Mouse (Mus musculus): ENCODE measurements around the gene Osbpl11. TPM values are rescaled to one million over a fixed set of nuclear protein-coding genes. Genes with fewer than 3 reads are reported as not detected.
A peak's percentile ranks its signal among the peaks of the same experiment; 100 is the strongest.

Osbpl11 gene
- polyA plus RNA-seq, 1 experiment from 2014 or later: 14.5 TPM

DNA sequence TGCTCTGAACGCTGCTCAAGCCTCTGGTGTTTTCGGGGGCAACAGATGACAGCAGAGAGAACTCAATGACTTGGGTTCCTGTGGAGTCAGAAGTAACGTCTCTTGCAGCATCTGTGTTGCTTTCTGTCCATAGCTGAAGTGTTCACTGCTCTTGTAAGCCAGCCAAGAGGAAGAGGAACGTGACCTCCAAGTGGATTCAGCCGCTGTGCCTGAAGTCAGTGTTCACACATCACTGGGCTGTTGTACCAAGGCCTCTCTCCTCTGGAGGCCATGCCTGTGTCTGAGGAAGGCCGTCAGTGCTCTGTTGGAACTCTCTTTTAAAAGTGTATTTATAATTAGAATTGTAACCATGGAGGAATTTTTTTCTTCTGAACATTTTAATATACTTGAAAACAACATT, 57.2 kb downstream of the Osbpl11 start:
- no peak overlapping the region for H3K4me3 ChIP-seq (ENCODE audit: low read length)
- H3K9me3 ChIP-seq (replicated peaks; ENCODE audit: control insufficient read depth, low read length): no peaks in the 10 kb centered on the region
- peaks cover 42% of the 10 kb centered on the region for H3K36me3 ChIP-seq (ENCODE audit: control insufficient read depth, insufficient read depth)
- ATAC-seq (replicated peaks; ENCODE audit: extremely low read depth, insufficient read depth, low FRiP score): no peak; the same call in 1 of the 2 replicates
- no peak overlapping the region for H3K4me2 ChIP-seq (ENCODE audit: low read depth, low read length)
- WGBS: 65% methylated on average over 6 of the region's 6 CpGs
- peaks cover 4% of the 10 kb centered on the region; the same call in 1 of the 2 replicates for H3K4me1 ChIP-seq (ENCODE audit: control insufficient read depth, insufficient read depth, low read length)
- H3K9ac ChIP-seq (ENCODE audit: low read length): no peak overlapping the region
- no peaks in the 10 kb centered on the region for H3K27me3 ChIP-seq (ENCODE audit: control insufficient read depth, insufficient read depth, low read length)
- no peak overlapping the region for H3K27ac ChIP-seq (ENCODE audit: low read length)

DNA sequence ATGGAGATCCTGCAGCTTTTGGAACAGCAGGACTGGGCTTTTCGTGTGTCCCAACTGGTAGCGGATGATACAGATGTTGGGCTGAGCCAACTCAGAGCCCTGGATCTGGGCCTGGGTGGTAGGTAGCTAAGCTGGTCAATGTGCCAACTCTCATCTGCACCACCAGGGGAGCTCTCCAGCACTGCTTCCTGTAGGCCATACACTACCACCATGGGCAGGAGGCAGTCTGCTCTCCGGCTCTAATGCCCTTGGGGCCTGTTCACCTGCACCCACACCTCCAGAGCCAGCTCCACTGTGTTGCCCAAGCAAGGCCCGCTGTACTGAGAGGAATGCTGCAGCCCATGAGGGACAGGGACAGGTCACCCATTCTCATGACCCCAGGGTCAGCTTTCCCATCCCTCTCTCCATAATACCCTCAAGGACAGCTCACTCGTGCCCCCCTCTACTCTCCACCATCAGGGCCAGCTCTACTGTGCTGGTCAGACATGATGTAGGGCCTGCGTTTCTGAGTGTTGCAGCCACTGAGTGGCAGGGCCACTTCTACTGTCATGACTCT, 59.3 kb downstream of the Osbpl11 start:
- peaks cover 30% of the 10 kb centered on the region for H3K36me3 ChIP-seq (ENCODE audit: control insufficient read depth, insufficient read depth)
- no peaks in the 10 kb centered on the region for H3K9me3 ChIP-seq (replicated peaks; ENCODE audit: control insufficient read depth, low read length)
- H3K27me3 ChIP-seq (ENCODE audit: control insufficient read depth, insufficient read depth, low read length): no peaks in the 10 kb centered on the region
- no peak overlapping the region for H3K4me2 ChIP-seq (ENCODE audit: low read depth, low read length)
- WGBS: 88% methylated on average over 6 of the region's 6 CpGs
- H3K4me1 ChIP-seq (ENCODE audit: control insufficient read depth, insufficient read depth, low read length): peaks cover 4% of the 10 kb centered on the region; the same call in 1 of the 2 replicates
- H3K27ac ChIP-seq (ENCODE audit: low read length): no peak overlapping the region
- no peak overlapping the region for H3K4me3 ChIP-seq (ENCODE audit: low read length)
- no peak overlapping the region for H3K9ac ChIP-seq (ENCODE audit: low read length)
- ATAC-seq (replicated peaks; ENCODE audit: extremely low read depth, insufficient read depth, low FRiP score): no peak

DNA sequence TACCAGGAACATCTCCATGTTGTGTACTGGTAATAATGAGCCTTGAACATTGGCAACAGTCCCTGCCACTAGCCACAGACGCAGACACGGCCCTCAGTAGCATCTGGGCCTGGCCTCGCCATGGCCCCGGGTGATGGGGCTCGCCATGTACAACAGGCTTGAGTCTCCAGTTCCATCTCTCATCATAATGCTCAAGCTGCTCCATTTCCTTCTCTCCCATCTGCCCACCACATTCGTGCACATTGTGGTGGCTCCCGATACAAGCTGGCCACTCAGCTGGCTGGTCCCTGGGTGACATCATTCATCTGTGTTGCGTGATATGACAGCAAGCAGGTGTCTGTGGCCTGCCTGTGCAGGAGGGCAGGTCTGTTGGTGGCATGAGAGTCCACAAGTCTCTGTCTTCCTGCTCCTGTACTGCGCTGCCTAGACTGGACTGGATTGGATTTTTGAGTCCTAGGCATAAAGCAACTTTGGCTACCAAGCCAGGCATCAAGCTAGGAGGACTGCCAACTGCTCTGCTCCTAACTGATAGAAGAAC, 60.1 kb downstream of the Osbpl11 start:
- 88% methylated on average over 9 of the region's 9 CpGs for WGBS

DNA sequence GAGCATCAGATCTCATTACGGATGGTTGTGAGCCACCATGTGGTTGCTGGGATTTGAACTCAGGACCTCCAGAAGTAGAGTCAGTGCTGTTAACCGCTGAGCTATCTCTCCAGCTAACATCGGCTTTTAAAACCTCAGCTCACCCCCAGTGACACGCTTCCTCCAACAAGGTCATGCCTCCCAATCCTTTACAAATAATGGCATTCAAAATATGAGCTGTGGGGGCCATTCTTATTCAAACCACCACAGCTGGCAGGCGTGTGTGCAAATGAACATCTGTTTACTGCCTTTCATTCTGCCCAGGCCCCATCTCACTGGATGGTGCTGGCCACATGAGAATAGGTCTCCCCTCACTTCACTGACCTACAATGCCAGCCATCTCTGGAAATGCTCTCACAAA, 61.7 kb downstream of the Osbpl11 start:
- no peak overlapping the region for H3K4me3 ChIP-seq (ENCODE audit: low read length)
- no peak overlapping the region for H3K9ac ChIP-seq (ENCODE audit: low read length)
- H3K9me3 ChIP-seq (replicated peaks; ENCODE audit: control insufficient read depth, low read length): no peaks in the 10 kb centered on the region
- peaks cover 18% of the 10 kb centered on the region for H3K36me3 ChIP-seq (ENCODE audit: control insufficient read depth, insufficient read depth)
- 90% methylated on average over 5 of the region's 5 CpGs for whole genome bisulfite sequencing
- no peak for ATAC-seq (replicated peaks; ENCODE audit: extremely low read depth, insufficient read depth, low FRiP score)
- no peak overlapping the region for H3K27ac ChIP-seq (ENCODE audit: low read length)
- H3K4me2 ChIP-seq (ENCODE audit: low read depth, low read length): no peak overlapping the region
- no peaks in the 10 kb centered on the region for H3K27me3 ChIP-seq (ENCODE audit: control insufficient read depth, insufficient read depth, low read length)
- H3K4me1 ChIP-seq (ENCODE audit: control insufficient read depth, insufficient read depth, low read length): peaks cover 4% of the 10 kb centered on the region; the same call in 1 of the 2 replicates

More for the DNA sequence above, 60.1 kb downstream of the Osbpl11 start:
- Histone ChIP-seq H3K4me2 (ENCODE audit: low read depth, low read length) (no peak overlapping the region), H3K9ac (ENCODE audit: low read length) (no peak overlapping the region), H3K36me3 (ENCODE audit: control insufficient read depth, insufficient read depth) (peaks cover 26% of the 10 kb centered on the region), H3K4me1 (ENCODE audit: control insufficient read depth, insufficient read depth, low read length) (peaks cover 4% of the 10 kb centered on the region; the same call in 1 of the 2 replicates), H3K9me3 (replicated peaks; ENCODE audit: control insufficient read depth, low read length) (no peaks in the 10 kb centered on the region), H3K27me3 (ENCODE audit: control insufficient read depth, insufficient read depth, low read length) (no peaks in the 10 kb centered on the region), H3K27ac (ENCODE audit: low read length) (no peak overlapping the region), H3K4me3 (ENCODE audit: low read length) (no peak overlapping the region)
- no peak for ATAC-seq (replicated peaks; ENCODE audit: extremely low read depth, insufficient read depth, low FRiP score)

DNA sequence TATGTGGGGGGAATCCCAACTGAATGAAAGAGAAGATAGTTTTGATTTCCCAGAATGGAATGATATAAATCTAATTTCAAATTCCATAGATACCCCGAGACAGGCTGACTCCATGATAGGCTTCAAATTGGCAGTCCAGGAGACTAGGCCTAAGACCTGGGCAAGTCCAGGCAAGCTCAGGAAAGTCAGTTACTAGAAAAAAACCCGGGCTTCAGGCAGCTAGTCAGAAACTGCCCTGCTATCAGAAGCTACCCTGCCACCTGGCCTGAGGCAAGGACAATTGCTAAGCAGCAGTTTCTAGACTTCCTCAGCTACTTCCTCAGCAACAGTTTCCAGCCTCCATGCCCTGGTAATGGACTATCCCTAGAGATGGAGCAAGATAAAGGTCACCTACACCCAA, 62.1 kb downstream of the Osbpl11 start:
- H3K9ac ChIP-seq (ENCODE audit: low read length): no peak overlapping the region
- H3K4me1 ChIP-seq (ENCODE audit: control insufficient read depth, insufficient read depth, low read length): peaks cover under 1% of the 10 kb centered on the region; the same call in 1 of the 2 replicates
- no peak overlapping the region for H3K4me2 ChIP-seq (ENCODE audit: low read depth, low read length)
- peaks cover 13% of the 10 kb centered on the region for H3K36me3 ChIP-seq (ENCODE audit: control insufficient read depth, insufficient read depth)
- no peak overlapping the region for H3K4me3 ChIP-seq (ENCODE audit: low read length)
- H3K27ac ChIP-seq (ENCODE audit: low read length): no peak overlapping the region
- whole genome bisulfite sequencing: 74% methylated on average over 2 of the region's 2 CpGs
- H3K9me3 ChIP-seq (replicated peaks; ENCODE audit: control insufficient read depth, low read length): no peaks in the 10 kb centered on the region
- H3K27me3 ChIP-seq (ENCODE audit: control insufficient read depth, insufficient read depth, low read length): no peaks in the 10 kb centered on the region
- no peak for ATAC-seq (replicated peaks; ENCODE audit: extremely low read depth, insufficient read depth, low FRiP score)

DNA sequence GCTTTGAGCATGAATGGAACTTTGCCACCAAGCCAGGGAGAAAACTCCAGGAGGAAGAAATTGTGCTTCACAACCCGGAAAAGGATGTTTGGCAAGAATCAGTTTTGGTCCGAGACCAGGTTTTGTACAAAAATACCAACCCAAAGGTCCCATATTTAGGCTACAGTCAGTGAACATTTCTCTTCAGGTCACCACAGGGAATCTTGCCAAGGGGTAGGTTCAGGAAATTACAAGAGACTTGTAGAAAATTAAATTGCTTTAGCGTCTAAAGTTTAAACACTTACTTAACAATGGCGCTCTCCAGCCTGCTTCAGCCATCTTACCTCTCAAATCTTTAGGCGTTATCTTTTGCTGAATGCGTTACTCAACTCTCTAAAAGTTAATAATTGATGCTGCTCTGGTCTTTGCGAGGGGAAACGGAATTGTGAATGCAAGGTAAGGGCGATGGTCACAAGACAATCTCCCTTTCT, 65.8 kb downstream of the Osbpl11 start:
- ATAC-seq (replicated peaks; ENCODE audit: extremely low read depth, insufficient read depth, low FRiP score): no peak
- H3K27ac ChIP-seq (ENCODE audit: low read length): peak overlapping the region; percentile 82
- H3K9ac ChIP-seq (ENCODE audit: low read length): peak overlapping the region; percentile 83
- H3K4me1 ChIP-seq (ENCODE audit: control insufficient read depth, insufficient read depth, low read length): peaks cover 10% of the 10 kb centered on the region
- H3K4me2 ChIP-seq (ENCODE audit: low read depth, low read length): peak overlapping the region; percentile 66
- H3K36me3 ChIP-seq (ENCODE audit: control insufficient read depth, insufficient read depth): no peaks in the 10 kb centered on the region; the same call in 1 of the 2 replicates
- H3K9me3 ChIP-seq (replicated peaks; ENCODE audit: control insufficient read depth, low read length): no peaks in the 10 kb centered on the region
- WGBS: 16% methylated on average over 9 of the region's 9 CpGs
- peak overlapping the region; percentile 87 for H3K4me3 ChIP-seq (ENCODE audit: low read length)
- H3K27me3 ChIP-seq (ENCODE audit: control insufficient read depth, insufficient read depth, low read length): no peaks in the 10 kb centered on the region

DNA sequence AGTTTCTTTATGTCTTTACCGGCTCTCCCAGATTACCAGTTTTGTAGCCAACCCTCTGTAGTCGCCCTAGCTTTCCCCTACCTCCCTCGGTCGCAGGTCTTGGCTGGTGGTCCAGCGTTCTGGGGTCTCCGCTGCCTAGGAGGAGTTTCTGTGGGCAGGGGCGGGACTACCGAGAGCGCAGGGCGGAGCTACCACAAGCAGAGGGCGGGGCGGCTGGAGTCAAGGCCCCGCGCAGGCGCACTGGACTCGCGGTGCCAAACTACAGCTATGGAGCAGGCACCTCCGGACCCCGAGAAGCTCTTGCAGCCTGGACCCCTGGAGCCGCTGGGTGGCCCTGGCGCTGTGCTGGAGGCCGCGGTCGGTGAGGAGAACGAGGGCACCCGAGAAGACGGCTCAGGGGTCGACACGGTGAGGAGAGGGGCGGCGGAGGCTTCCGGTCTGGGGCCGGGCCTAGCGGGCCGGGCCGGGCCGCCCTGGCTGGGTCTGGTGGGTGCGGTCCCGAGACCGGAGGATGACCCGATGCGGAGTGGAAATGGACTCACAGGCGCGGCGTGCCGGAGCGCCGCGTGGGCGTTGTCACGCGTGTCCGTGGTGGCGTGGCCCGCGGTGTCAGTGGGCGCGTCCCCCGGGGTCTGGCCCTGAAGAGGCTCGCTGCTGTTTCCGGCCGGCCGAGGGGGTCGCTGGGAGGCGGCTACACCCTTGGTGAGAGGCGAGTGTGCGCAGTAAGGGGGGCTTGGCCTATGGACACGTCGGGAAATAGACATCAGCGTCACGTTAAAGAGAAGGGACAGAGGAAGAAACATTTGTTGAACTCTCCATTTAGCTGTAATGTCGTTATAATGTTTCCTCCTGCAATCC, 66.6 kb downstream of the Osbpl11 start, which contains the start of gene Snx4:
Gene Snx4 (plus strand): TSS at position 249 of the 858 bp plus-strand sequence.
- Histone ChIP-seq H3K4me1 (ENCODE audit: control insufficient read depth, insufficient read depth, low read length) (peaks cover 15% of the 10 kb centered on the region), H3K27ac (ENCODE audit: low read length) (peak within 1 kb of the TSS; percentile 82), H3K9me3 (replicated peaks; ENCODE audit: control insufficient read depth, low read length) (no peaks in the 10 kb centered on the region), H3K36me3 (ENCODE audit: control insufficient read depth, insufficient read depth) (no peaks in the 10 kb centered on the region; the same call in 1 of the 2 replicates), H3K9ac (ENCODE audit: low read length) (peak within 1 kb of the TSS; percentile 83), H3K27me3 (ENCODE audit: control insufficient read depth, insufficient read depth, low read length) (no peaks in the 10 kb centered on the region), H3K4me3 (ENCODE audit: low read length) (peak within 1 kb of the TSS; percentile 87), H3K4me2 (ENCODE audit: low read depth, low read length) (peak within 1 kb of the TSS; percentile 74)
- peak; percentile 97 for ATAC-seq (replicated peaks; ENCODE audit: extremely low read depth, insufficient read depth, low FRiP score)
- WGBS: under 1% methylated on average over 72 of the region's 72 CpGs

DNA sequence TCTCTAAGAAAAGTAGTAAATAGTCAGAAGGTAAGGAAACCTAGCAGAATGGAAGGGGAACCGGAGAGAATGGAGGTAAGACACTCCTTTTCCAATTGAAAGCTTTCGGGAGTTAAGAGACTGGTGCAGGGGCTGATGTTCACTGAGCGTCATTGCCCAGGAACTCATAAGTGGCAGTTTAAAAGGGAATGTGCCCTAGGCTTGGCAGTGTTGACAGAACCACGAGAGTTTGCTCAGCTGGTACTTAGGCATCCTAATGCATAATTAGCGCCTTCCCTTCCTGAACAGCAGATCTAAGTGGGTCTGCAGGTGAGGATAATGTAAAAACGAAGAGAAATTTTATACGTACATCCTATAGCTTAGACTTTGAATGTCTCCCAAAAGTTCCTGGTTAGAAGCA, 70.7 kb downstream of the Osbpl11 start:
- 66% methylated on average over 7 of the region's 7 CpGs for WGBS

More for the DNA sequence above, 70.7 kb downstream of the Osbpl11 start:
- H3K27ac ChIP-seq (ENCODE audit: low read length): no peak overlapping the region
- no peak overlapping the region for H3K4me3 ChIP-seq (ENCODE audit: low read length)
- H3K4me1 ChIP-seq (ENCODE audit: control insufficient read depth, insufficient read depth, low read length): peaks cover 29% of the 10 kb centered on the region
- no peak overlapping the region for H3K9ac ChIP-seq (ENCODE audit: low read length)
- no peaks in the 10 kb centered on the region for H3K27me3 ChIP-seq (ENCODE audit: control insufficient read depth, insufficient read depth, low read length)
- no peak for ATAC-seq (replicated peaks; ENCODE audit: extremely low read depth, insufficient read depth, low FRiP score)
- no peaks in the 10 kb centered on the region; the same call in 1 of the 2 replicates for H3K36me3 ChIP-seq (ENCODE audit: control insufficient read depth, insufficient read depth)
- no peak overlapping the region; the same call in 1 of the 2 replicates for H3K4me2 ChIP-seq (ENCODE audit: low read depth, low read length)
- no peaks in the 10 kb centered on the region for H3K9me3 ChIP-seq (replicated peaks; ENCODE audit: control insufficient read depth, low read length)

Data from heart, embryonic 16.5 days (tissue).